Mouse (Mus musculus): Measurements from ENCODE around the gene Atad1. TPM values are rescaled to one million over a fixed set of nuclear protein-coding genes. Genes with fewer than 3 reads are reported as not detected.

Atad1 gene
- polyA plus RNA-seq, 1 experiment from 2014 or later: 41.2 TPM

DNA sequence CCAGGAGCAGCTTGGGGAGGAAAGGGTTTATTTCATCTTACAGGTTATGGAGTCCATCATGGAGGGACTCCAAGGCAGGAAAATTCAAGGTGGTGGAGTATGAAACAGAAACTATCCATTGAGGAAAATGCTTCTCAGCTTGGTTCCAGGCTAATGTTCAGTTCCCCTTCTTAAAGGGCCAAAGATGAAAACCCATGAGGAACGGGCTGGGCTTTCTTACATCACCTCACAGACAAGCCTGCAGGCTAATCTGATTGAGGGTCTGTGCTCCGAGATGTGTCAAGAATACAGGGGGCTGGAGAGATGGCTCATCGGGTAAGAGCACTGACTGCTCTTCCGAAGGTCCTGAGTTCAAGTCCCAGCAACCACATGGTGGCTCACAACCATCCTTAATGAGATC, 9.8 kb downstream of the Atad1 start:
- WGBS: 79% methylated on average over 4 of the region's 4 CpGs
- Histone ChIP-seq H3K9me3 (ENCODE audit: low read length) (no peaks in the 10 kb centered on the region), H3K36me3 (ENCODE audit: insufficient read depth, low read length) (no peaks in the 10 kb centered on the region), H3K27me3 (replicated peaks; ENCODE audit: insufficient read depth, low read length) (0 out of 2 replicates have a peak, but pooled peaks cover 5% of the 10 kb centered on the region), H3K4me3 (ENCODE audit: low read depth, low read length) (no peak overlapping the region), H3K4me2 (replicated peaks; ENCODE audit: low read depth, low read length) (no peak overlapping the region), H3K9ac (replicated peaks; ENCODE audit: low read depth) (no peak overlapping the region), H3K4me1 (ENCODE audit: insufficient read depth, low read depth, low read length) (no peaks in the 10 kb centered on the region), H3K27ac (ENCODE audit: low read length) (no peak overlapping the region)
- ATAC-seq: no peak
- no peak for DNase-seq (ENCODE audit: low spot score)
- no peak for TF ChIP-seq CTCF (IDR thresholded peaks at IDR 0.05)
- no peak for TF ChIP-seq EP300 (IDR thresholded peaks at IDR 0.05)

DNA sequence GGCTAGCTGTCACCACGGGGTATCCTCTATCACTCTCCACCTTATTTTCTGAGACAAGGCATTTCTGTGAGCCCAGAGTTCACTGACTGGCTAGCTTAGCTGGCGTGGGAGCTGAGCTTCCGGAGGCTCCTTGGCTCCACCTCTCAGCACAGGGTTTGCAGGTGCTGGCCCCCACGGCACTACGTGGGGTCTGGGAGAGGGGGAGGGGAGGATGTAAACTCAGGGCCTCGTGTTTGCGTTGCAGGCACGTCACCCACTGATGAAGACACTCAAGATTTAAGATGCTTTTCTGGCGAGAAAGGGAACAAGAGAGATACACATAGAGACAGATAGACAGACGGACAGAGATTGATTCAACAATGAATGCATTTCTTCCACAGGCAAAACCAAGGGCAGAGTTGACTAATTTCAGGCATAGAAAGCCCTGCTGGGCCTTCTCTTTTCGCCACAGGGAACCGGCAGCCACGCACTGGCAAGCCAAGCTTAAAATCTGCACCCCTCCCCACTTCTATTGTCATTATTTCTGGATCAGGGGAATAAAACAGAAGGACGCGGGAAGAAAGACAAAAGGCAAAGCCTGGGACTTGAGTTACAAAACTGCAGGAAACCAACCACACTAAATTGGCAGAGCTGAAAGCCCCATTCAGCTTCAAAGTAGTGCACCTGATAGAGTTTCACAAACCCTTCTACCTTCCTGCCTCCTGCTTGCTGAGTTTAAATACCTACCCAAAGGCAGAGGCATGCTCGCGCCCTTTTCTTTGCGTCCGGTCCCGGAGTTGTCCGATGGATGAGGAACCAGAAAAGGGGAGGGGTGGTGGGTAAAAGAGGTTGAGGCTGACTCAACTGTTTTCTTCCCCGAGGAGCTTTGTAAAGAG, 12.9 kb downstream of the Atad1 start:
- Histone ChIP-seq H3K36me3 (ENCODE audit: insufficient read depth, low read length) (no peaks in the 10 kb centered on the region), H3K27me3 (replicated peaks; ENCODE audit: insufficient read depth, low read length) (0 out of 2 replicates have a peak, but pooled peaks cover 5% of the 10 kb centered on the region), H3K27ac (ENCODE audit: low read length) (no peak overlapping the region), H3K4me3 (ENCODE audit: low read depth, low read length) (no peak overlapping the region), H3K4me1 (ENCODE audit: insufficient read depth, low read depth, low read length) (no peaks in the 10 kb centered on the region), H3K9me3 (ENCODE audit: low read length) (no peaks in the 10 kb centered on the region), H3K4me2 (replicated peaks; ENCODE audit: low read depth, low read length) (no peak overlapping the region), H3K9ac (replicated peaks; ENCODE audit: low read depth) (no peak overlapping the region)
- WGBS: 8% methylated on average over 22 of the region's 22 CpGs
- ATAC-seq: no peak
- TF ChIP-seq EP300 (IDR thresholded peaks at IDR 0.05): no peak
- TF ChIP-seq CTCF (IDR thresholded peaks at IDR 0.05): no peak
- DNase-seq (ENCODE audit: low spot score): no peak

DNA sequence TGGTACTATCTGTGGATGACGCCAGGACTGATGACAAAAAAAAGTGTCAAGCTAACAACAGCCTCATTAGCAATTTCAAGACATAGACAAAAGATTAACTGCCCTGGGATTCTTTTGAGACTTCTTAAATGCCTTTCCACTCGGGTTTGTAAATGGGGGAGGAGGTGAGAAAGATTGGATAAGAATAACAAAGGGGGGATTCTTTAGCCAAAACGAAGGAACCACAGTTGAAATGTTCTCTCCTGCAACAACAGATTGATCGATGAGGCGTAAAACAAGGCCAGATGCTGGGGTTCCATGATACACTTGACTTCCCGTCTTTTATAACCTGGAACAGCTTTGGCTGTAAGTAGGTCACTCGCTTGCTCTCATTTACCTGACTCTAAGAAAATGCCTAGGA, 15.8 kb downstream of the Atad1 start:
- TF ChIP-seq CTCF (IDR thresholded peaks at IDR 0.05): no peak
- no peak for TF ChIP-seq EP300 (IDR thresholded peaks at IDR 0.05)
- H3K9ac ChIP-seq (replicated peaks; ENCODE audit: low read depth): no peak overlapping the region
- no peaks in the 10 kb centered on the region for H3K4me1 ChIP-seq (ENCODE audit: insufficient read depth, low read depth, low read length)
- H3K9me3 ChIP-seq (ENCODE audit: low read length): no peaks in the 10 kb centered on the region
- H3K27me3 ChIP-seq (replicated peaks; ENCODE audit: insufficient read depth, low read length): 0 out of 2 replicates have a peak, but pooled peaks cover 5% of the 10 kb centered on the region
- no peak for ATAC-seq
- no peak for DNase-seq (ENCODE audit: low spot score)
- H3K27ac ChIP-seq (ENCODE audit: low read length): no peak overlapping the region
- WGBS: 49% methylated on average over 7 of the region's 7 CpGs
- H3K4me2 ChIP-seq (replicated peaks; ENCODE audit: low read depth, low read length): no peak overlapping the region
- H3K4me3 ChIP-seq (ENCODE audit: low read depth, low read length): no peak overlapping the region
- H3K36me3 ChIP-seq (ENCODE audit: insufficient read depth, low read length): no peaks in the 10 kb centered on the region

DNA sequence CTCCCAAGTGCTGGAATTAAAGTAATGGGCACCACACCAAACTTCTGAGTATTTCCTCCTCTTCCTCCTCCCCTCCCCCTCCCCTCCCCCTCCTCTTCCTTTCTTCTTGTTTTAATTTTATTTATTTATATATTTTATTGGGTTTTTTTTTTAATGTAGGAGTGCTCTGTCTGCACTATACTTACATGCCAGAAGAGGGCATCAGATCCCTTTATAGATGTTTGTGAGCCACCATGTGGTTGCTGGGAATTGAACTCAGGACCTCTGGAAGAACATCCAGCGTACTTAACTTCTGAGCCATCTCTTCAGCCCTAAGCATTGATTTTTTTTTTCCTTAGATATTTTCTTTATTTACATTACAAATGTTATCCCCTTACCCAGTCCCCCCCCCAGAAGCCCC, 19.3 kb downstream of the Atad1 start:
- ATAC-seq (no peak), DNase-seq (ENCODE audit: low spot score) (no peak)
- H3K27ac ChIP-seq (ENCODE audit: low read length): no peak overlapping the region
- no peak overlapping the region for H3K4me3 ChIP-seq (ENCODE audit: low read depth, low read length)
- TF ChIP-seq CTCF (IDR thresholded peaks at IDR 0.05) (no peak), EP300 (IDR thresholded peaks at IDR 0.05) (no peak)
- H3K4me2 ChIP-seq (replicated peaks; ENCODE audit: low read depth, low read length): no peak overlapping the region
- H3K27me3 ChIP-seq (replicated peaks; ENCODE audit: insufficient read depth, low read length): no peaks in the 10 kb centered on the region
- WGBS: 83% methylated on average over 1 of the region's 1 CpGs
- H3K36me3 ChIP-seq (ENCODE audit: insufficient read depth, low read length): no peaks in the 10 kb centered on the region
- H3K9me3 ChIP-seq (ENCODE audit: low read length): no peaks in the 10 kb centered on the region
- no peaks in the 10 kb centered on the region for H3K4me1 ChIP-seq (ENCODE audit: insufficient read depth, low read depth, low read length)
- no peak overlapping the region for H3K9ac ChIP-seq (replicated peaks; ENCODE audit: low read depth)

DNA sequence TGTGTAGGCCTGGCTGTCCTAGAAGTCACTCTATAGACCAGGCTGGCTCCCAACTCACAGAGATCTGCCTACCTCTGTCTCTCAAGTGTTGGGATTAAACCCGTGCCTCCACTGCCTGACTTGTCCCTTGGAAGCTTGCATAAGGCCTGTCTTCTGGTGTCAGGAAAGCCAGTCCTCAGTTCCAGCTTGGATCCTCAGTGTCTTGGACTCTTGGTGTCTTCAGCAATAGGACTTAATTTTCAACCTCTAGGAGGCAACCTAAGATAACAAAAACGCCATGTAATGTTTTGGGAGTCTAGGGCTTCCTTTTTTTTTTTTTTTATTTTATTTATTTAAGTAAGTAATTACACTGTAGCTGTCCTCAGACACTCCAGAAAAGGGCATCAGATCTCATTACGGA, 22.0 kb downstream of the Atad1 start:
- 43% methylated on average over 3 of the region's 3 CpGs for WGBS
- H3K9ac ChIP-seq (replicated peaks; ENCODE audit: low read depth): no peak overlapping the region
- no peak overlapping the region for H3K27ac ChIP-seq (ENCODE audit: low read length)
- TF ChIP-seq EP300 (IDR thresholded peaks at IDR 0.05): no peak
- TF ChIP-seq CTCF (IDR thresholded peaks at IDR 0.05): peak; percentile 40
- H3K4me2 ChIP-seq (replicated peaks; ENCODE audit: low read depth, low read length): no peak overlapping the region
- ATAC-seq (no peak), DNase-seq (ENCODE audit: low spot score) (peak; percentile 51)
- no peaks in the 10 kb centered on the region for H3K9me3 ChIP-seq (ENCODE audit: low read length)
- no peak overlapping the region for H3K4me3 ChIP-seq (ENCODE audit: low read depth, low read length)
- no peaks in the 10 kb centered on the region for H3K4me1 ChIP-seq (ENCODE audit: insufficient read depth, low read depth, low read length)
- H3K27me3 ChIP-seq (replicated peaks; ENCODE audit: insufficient read depth, low read length): no peaks in the 10 kb centered on the region
- no peaks in the 10 kb centered on the region for H3K36me3 ChIP-seq (ENCODE audit: insufficient read depth, low read length)

DNA sequence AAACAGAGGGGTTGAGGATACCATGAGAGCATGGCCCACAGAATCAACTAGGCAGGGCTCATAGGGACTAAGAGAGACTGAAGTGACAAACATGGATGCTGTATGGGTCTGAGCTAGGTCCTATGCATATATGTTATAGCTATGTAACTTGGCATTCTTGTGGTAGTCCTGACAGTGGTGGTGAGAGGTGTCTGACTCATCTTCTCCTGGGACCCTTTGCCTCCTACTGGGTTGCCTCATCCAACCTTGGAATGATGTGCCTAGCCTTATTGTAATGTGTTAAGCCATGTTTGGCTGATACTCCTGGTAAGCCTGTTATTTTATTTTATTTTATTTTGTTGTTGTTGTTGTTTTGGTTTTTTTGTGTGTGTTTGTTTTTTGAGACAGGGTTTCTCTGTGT, 23.9 kb downstream of the Atad1 start:
- no peak overlapping the region for H3K27ac ChIP-seq (ENCODE audit: low read length)
- DNase-seq (ENCODE audit: low spot score) (no peak), ATAC-seq (no peak)
- no peaks in the 10 kb centered on the region for H3K9me3 ChIP-seq (ENCODE audit: low read length)
- H3K36me3 ChIP-seq (ENCODE audit: insufficient read depth, low read length): no peaks in the 10 kb centered on the region
- H3K4me3 ChIP-seq (ENCODE audit: low read depth, low read length): no peak overlapping the region
- no peak for TF ChIP-seq CTCF (IDR thresholded peaks at IDR 0.05)
- no peak for TF ChIP-seq EP300 (IDR thresholded peaks at IDR 0.05)
- H3K27me3 ChIP-seq (replicated peaks; ENCODE audit: insufficient read depth, low read length): no peaks in the 10 kb centered on the region
- H3K4me2 ChIP-seq (replicated peaks; ENCODE audit: low read depth, low read length): no peak overlapping the region
- no peak overlapping the region for H3K9ac ChIP-seq (replicated peaks; ENCODE audit: low read depth)
- no peaks in the 10 kb centered on the region; the same call in 1 of the 2 replicates for H3K4me1 ChIP-seq (ENCODE audit: insufficient read depth, low read depth, low read length)

Data from lung, postnatal 0 days (tissue).